Mouse (Mus musculus): ENCODE data around the gene Ubac1. TPM values are rescaled to one million over a fixed set of nuclear protein-coding genes. Genes with fewer than 3 reads are reported as not detected.

The Ubac1 gene
- 116 and 161 TPM in 2 replicates for polyA plus RNA-seq (2012)

DNA sequence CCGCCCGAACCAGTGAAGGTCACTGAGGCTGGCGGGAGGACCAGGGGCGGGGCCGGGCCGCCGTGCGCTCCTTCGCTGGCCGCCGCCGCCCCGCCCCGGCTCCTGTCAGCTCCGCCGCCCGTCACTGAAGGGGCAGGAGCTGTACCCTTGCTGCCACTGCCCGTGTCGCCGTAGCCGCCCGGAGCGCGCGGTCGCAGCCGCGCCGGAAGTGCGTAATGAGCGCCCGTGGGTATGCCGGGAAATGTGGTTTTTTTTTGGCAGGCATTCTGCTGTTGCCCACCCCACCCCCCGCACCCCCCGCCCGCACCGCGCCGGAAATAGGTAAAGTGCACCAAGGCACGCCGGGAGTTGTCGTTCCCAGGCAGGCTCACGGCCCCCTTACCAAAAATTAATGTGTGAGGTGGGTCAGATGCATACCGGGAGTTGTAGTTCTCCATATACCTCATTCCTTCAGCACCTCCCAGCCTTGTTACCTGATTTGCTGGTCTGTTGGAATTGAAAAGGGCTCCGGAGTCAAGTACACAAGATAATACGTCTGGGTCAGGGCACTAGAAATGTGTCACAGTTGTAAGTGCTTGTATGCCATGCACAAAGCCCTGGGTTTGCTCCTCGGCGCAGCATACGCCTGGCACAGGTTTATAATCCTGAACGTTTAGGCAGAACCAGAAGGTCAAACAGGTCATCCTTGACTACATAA lies at the start of gene Ubac1:
Ubac1 (minus strand) TSS at position 187 of the 697 bp plus-strand sequence.
- no peak for TF ChIP-seq GATA1 (IDR thresholded peaks at IDR 0.05; ENCODE audit: low read length)

DNA sequence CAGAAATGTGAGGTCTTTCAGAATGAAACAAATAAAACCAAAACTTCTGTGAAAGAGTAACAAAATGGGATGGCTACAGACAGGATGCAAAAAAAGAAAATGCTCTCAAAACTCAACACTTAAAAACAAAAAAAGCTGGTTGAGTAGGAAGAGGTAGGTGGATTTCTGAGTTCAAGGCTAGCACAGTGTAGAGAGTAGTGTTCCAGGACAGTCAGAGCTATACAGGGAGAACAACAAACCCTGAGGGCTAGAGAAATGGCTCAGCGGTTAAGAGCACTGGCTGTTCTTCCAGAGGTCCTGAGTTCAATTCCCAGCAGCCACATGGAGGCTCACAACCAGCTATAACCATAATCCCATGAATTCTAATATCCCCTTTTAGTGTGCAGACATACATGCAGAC lies 47.0 kb upstream of the Ubac1 start:
- TF ChIP-seq GATA1 (IDR thresholded peaks at IDR 0.05; ENCODE audit: low read length), result no peak

DNA sequence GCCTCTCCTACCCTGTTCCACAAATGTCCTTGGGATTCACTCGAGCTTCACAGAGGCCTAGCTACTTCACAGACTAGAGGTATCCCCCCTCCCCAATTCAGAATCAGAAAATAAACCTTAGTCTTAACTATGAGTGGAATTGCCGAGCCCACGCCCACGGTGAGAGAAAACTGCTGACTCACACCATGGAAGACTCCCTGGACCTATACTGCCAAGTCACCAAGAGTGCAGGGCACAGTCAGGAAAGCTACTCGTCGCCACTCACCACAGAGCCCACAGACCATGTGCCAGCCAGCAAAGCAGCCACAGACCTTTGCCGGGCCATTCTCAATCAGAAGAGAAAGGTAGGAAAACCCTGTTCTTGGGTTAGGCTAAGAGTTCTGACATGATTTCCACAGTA lies 46.6 kb upstream of the Ubac1 start:
- TF ChIP-seq GATA1 (IDR thresholded peaks at IDR 0.05; ENCODE audit: low read length), result no peak

DNA sequence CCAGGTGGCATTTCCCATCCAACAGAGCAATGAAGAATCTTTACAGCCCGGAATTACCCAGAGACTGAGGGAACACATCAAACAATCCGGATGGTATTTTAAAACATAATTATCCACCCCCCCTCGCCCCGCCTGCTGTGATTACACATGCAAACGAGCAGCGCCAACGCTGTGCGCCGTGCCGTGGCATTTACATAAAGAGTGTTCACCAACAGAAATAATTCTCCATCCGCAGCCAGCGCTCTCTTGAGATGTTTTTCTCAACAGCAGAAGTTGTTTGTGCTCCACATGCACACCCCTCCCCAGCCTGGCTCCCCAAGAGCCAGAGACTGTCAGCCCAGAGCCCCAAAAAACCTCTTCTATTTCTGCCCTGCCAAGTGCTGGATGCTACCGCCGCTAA lies 45.0 kb upstream of the Ubac1 start:
- no peak for TF ChIP-seq GATA1 (IDR thresholded peaks at IDR 0.05; ENCODE audit: low read length)

- no peak for TF ChIP-seq GATA1 (IDR thresholded peaks at IDR 0.05; ENCODE audit: low read length)
These were observed 41.3 kb upstream of the Ubac1 start for GRCm38 (mm10) chr2:26062742-26063427.

- TF ChIP-seq GATA1 (IDR thresholded peaks at IDR 0.05; ENCODE audit: low read length), result no peak
These were observed 40.7 kb upstream of the Ubac1 start for GRCm38 (mm10) chr2:26062241-26062640.

DNA sequence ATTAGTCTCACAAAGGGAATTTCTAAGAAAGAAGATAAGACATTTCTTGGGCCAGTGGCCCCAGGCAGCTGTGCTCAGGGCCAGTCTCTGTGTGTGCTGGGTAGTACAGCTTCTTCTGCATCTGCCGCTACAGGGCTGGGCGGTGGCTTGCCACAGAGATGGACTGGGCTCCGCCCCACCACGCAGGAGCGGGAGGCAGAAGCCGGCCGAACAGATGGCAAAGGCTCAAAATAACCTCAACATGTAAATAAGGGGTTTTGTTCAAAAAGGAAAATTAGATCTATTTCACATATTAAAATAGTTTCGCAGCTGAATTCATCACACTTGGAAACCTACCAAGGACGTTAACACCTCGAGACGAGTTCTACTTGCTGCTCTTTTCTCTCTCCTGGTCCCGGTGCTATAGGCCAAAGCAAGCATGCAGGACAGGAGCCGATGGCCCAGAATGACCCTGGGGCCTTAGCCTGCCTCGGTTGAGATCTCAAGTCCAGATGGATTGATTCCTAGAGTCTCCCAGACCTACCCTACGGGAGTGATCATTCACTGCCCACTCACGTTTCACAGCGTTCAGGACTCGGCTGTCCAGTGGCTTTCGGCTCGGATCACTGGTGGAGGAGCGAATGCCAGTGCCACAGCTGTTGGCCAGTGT lies 39.6 kb upstream of the Ubac1 start:
- TF ChIP-seq GATA1 (IDR thresholded peaks at IDR 0.05; ENCODE audit: low read length), result no peak

GRCm38 (mm10) chr2:26057053-26057452 lies 35.5 kb upstream of the Ubac1 start:
- TF ChIP-seq GATA1 (IDR thresholded peaks at IDR 0.05; ENCODE audit: low read length), result no peak

DNA sequence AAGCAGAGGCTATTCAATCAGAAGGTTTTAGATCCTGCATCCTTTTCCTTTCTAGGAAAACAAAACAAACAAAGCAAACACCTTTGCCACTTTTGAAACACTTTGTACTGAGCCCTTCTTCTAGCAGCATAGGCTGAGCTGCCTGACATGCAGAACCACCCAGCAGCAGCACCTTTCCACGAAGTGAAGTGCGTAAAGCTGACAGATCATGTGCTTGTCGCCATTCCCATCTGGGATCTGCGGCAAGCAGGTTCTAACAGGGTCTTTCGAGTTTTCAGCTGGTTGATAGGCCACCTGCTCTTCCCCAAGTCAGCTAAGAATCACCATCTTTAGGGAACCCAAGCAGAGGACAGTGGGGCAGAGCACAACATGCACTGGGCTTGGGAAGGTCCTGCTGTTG lies 34.7 kb upstream of the Ubac1 start:
- TF ChIP-seq GATA1 (IDR thresholded peaks at IDR 0.05; ENCODE audit: low read length), result no peak

- TF ChIP-seq GATA1 (IDR thresholded peaks at IDR 0.05; ENCODE audit: low read length), result no peak
These were observed 34.2 kb upstream of the Ubac1 start for GRCm38 (mm10) chr2:26055747-26056102.

DNA sequence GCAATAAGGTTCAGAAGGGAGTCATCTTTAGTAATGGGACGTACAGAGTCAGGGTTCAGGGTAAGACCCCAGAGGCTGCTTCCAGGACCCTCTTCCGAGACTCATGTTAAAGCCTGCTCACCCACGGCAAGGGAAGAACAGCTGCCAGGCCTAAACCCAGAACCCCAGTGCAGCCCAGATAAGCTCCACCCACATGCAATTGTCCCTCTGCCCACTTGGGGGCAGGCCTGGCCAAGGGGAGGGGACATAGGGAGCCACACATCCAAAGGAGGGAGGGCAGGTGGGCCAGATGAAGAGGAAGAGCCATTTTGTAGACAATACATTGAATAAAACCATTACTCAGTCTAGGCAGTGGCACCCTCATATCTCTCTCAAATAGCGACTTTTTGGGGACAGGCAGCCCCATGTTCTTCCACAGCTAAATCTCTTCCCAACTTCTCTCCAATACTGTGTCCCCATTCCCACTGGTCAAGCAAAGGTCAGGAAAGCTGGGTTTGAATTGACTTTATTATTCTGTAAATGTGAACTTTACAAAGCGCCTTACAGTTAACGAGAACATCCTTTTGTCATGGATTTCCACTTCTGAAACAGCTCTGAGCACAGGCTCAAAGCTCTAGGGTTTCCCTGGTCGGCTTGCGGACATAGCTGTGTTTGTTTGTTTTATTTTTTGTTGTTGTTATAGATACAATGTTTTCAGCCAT lies 33.6 kb upstream of the Ubac1 start:
- no peak for TF ChIP-seq GATA1 (IDR thresholded peaks at IDR 0.05; ENCODE audit: low read length)

DNA sequence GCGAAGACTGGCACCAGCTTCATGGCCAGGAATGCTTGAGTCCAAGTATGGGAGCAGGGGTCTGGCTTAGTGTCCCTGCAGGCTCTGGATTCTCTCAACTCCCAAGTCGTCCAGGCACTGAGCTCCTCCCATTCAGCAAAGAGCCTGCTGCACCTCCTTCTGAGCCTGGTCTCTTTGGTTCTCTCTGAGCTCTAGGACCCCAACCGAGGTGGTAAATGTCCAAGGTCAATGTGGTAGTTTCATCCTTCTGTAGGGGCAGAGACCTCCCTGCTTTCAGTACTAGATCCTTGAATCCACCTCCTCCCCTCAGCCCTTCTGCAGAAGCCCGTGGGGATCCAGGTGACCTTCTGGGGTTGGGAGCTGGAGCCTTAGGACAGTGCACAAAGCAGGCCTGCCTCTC lies 31.3 kb upstream of the Ubac1 start:
- TF ChIP-seq GATA1 (IDR thresholded peaks at IDR 0.05; ENCODE audit: low read length), result no peak

DNA sequence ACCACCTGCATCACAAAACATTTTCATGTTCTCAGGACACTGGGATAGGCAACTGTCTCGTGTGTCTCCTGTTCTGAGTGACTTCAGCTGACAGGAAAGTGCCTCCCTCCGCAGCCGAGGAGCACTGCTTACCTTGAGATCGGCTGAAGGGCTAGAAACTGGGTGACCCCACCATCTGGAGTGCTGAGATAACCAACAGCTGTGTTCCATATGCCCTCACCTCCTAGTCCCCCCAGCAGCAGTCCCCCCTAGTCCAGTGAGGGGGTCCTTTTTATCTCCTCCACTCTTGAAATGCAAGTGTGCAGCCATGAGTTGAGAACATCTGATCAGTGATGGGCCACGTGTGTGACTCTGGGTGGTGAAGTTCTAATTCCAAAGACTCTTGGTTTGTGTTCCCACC lies 27.3 kb upstream of the Ubac1 start:
- TF ChIP-seq GATA1 (IDR thresholded peaks at IDR 0.05; ENCODE audit: low read length), result no peak

DNA sequence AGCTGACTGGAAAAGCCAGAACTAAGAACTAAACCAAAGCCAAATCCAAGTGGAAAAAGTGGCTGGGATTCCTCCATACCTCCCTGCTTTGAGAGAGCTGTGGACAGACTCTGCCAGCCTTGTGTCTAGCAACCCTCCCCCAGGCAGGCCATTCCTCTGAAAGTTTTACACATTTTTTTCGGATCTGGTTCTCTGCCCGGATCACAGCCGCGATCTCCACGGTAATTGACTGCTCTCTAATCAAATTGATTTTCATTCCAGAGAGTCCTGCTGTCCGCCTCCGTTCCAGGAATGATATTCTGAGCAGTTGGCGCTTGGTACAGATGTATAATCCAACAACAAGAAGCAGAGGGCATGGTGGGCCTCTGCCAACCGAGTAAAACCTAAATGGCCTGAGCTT lies 22.7 kb upstream of the Ubac1 start:
- TF ChIP-seq GATA1 (IDR thresholded peaks at IDR 0.05; ENCODE audit: low read length), result no peak

GRCm38 (mm10) chr2:26042603-26043002 lies 21.1 kb upstream of the Ubac1 start:
- TF ChIP-seq GATA1 (IDR thresholded peaks at IDR 0.05; ENCODE audit: low read length), result no peak

GRCm38 (mm10) chr2:26041163-26041810 lies 19.7 kb upstream of the Ubac1 start:
- no peak for TF ChIP-seq GATA1 (IDR thresholded peaks at IDR 0.05; ENCODE audit: low read length)
